Mouse (Mus musculus) G1E (cell line): ENCODE results near the gene Heca.

ENCODE experiments used
- CTCF ChIP-seq: IDR thresholded peaks from 2 replicates; pipeline ENCODE4 v1.5.1; 2012; ENCODE audit warnings: low read depth, low read length, inconsistent platforms, mixed read lengths
- GATA1 ChIP-seq: IDR thresholded peaks from 2 replicates; pipeline ENCODE4 v1.6.1; 2012; ENCODE audit warnings: borderline replicate concordance, low read length, inconsistent platforms, mixed read lengths
- GATA2 ChIP-seq: IDR thresholded peaks from 2 replicates; pipeline ENCODE4 v1.6.1; 2012; ENCODE audit warnings: low read depth, low read length, inconsistent platforms, borderline replicate concordance
- POLR2AphosphoS5 ChIP-seq: IDR thresholded peaks from 2 replicates; pipeline ENCODE4 v1.6.1; 2012; ENCODE audit warnings: low read depth, low read length, inconsistent platforms; ENCODE audit not compliant: insufficient replicate concordance
- TAL1 ChIP-seq: conservative IDR thresholded peaks from 2 replicates; pipeline ENCODE4 v1.6.1; 2012; ENCODE audit warnings: low read depth, low read length, inconsistent platforms, mixed read lengths

DNA sequence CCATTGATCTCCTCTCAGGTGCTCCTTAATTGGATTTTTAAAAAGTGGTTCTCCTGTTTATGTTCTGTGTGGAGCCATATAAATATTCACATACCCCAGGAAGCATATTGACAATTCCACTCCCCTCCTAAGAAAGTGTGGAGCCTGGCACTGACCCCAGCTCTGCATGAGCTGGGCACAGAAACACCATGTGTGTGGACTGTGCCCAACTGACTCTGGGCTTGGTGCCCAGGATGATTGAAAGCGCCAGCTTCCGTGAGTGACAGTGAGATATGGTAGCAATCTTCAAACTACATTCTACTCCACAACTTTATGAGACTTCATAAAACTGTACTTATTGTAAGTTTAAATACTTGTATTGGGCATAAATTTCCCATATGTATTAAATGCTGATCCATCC, 35.4 kb upstream of the Heca start:
- no peak for TF ChIP-seq CTCF
- no peak for TF ChIP-seq GATA1
- no peak for TF ChIP-seq TAL1
- no peak for TF ChIP-seq POLR2AphosphoS5
- TF ChIP-seq GATA2, result no peak
